Mouse (Mus musculus): ENCODE results near the gene Chrd.

GRCm38 (mm10) chr16:20783891-20784290 is 51.0 kb downstream of the Chrd start:
- no peak for TF ChIP-seq POLR2A (IDR thresholded peaks at IDR 0.05; ENCODE audit: low read depth, low read length)
- no peak for TF ChIP-seq CTCF (conservative IDR thresholded peaks at IDR 0.05; ENCODE audit: insufficient read depth, insufficient read length, low read depth, low read length)

Data from kidney, adult 2 months (tissue).